Mouse (Mus musculus) induced T-regulatory cell, adult 2 months (primary cell): ENCODE results near the gene Gm5916.

Experiments used
- DNase-seq: peaks from one replicate; pipeline ENCODE4 v3.0.0-alpha.2; 2012; ENCODE audit warnings: low read depth

The Gm5916 gene

GRCm38 (mm10) chr9:36128679-36129078 is at the start of gene Gm5916:
Gene Gm5916 (minus strand): TSS chr9:36128779.
- DNase-seq = no peak
